Mouse (Mus musculus) spleen, adult 2 months (tissue): ENCODE data around the gene Oxct2b.

Experiments used
- CTCF ChIP-seq: fragments of 200-500 bp; IDR thresholded peaks from 2 replicates; pipeline ENCODE4 v1.5.1; 2011; ENCODE audit warnings: mild to moderate bottlenecking, inconsistent platforms; ENCODE audit not compliant: insufficient read depth, insufficient read length, insufficient replicate concordance; ENCODE audit errors: extremely low read depth
- POLR2A ChIP-seq: fragments of 200-500 bp; IDR thresholded peaks from 2 replicates; pipeline ENCODE4 v1.6.1; 2011; ENCODE audit warnings: low read depth, low read length, inconsistent platforms

GRCm38 (mm10) chr4:123108056-123108455 lies 8.0 kb upstream of the Oxct2b start:
- TF ChIP-seq POLR2A (no peak), CTCF (no peak)
